Mouse (Mus musculus) gastrocnemius, adult 18-20 months (tissue): ENCODE data around the gene Cmtr2. TPM values are rescaled to one million over a fixed set of nuclear protein-coding genes. Genes with fewer than 3 reads are reported as not detected.

Source experiments
- DNase-seq: peaks from one replicate; pipeline ENCODE4 v3.0.0; 2021; ENCODE audit warnings: low spot score
- total RNA-seq, 2 experiments: library from RNA; stranded (reverse); gene quantifications; 2 replicates each; pipeline ENCODE4 v1.2.3; 2021

The Cmtr2 gene
- total RNA-seq, 2 experiments from 2014 or later: 3.3 to 3.4 TPM

GRCm38 (mm10) chr8:110253986-110254385, 38.5 kb downstream of the Cmtr2 start:
- DNase-seq: no peak

GRCm38 (mm10) chr8:110265796-110266305, 50.4 kb downstream of the Cmtr2 start:
- DNase-seq: no peak

GRCm38 (mm10) chr8:110266741-110267140, 51.3 kb downstream of the Cmtr2 start, which contains the start of gene Hydin:
Gene Hydin, plus strand, starts transcription at chr8:110266977.
- no peak for DNase-seq

- DNase-seq: no peak
Measured at GRCm38 (mm10) chr8:110267268-110267667, 51.8 kb downstream of the Cmtr2 start.

- no peak for DNase-seq
Measured at GRCm38 (mm10) chr8:110270659-110271058, 55.2 kb downstream of the Cmtr2 start.

GRCm38 (mm10) chr8:110273394-110273793, 57.9 kb downstream of the Cmtr2 start:
- DNase-seq: no peak

Other genes starting within 250 kb of the Cmtr2 start
- gene Tat, start 225.2 kb upstream of the Cmtr2 start, total RNA-seq: under 1 TPM in 1 of 2 experiments, not detected in 1; 0.31 TPM
- not detected for gene Chst4, start 175.9 kb upstream of the Cmtr2 start, total RNA-seq
- gene Zfp612, start 135.9 kb upstream of the Cmtr2 start, total RNA-seq: 1 to 10 TPM; 5.1 to 6.5 TPM
- gene Gm21964, start 114.5 kb upstream of the Cmtr2 start, total RNA-seq: not detected
- not detected for gene Gm17720, start 112.9 kb upstream of the Cmtr2 start, total RNA-seq
- not detected for gene Calb2, start 47.5 kb upstream of the Cmtr2 start, total RNA-seq
- under 1 TPM in 1 of 2 experiments, not detected in 1; 0.05 TPM for gene Hydin, start 51.3 kb downstream of the Cmtr2 start, total RNA-seq